Mouse (Mus musculus) thymus, postnatal 14 days (tissue): ENCODE data around the gene Olfr742.

Experiments
- DNase-seq: peaks from one replicate; pipeline ENCODE4 v3.0.0; 2021

The Olfr742 gene

GRCm38 (mm10) chr14:50503300-50503699, at the start of gene Olfr742:
TSS of gene Olfr742 (plus strand) at chr14:50503600.
- no peak for DNase-seq

- no peak for DNase-seq
These were observed 31.0 kb upstream of the Olfr742 start, which contains the start of gene Olfr741 for GRCm38 (mm10) chr14:50472438-50472837. TSS of gene Olfr741 (plus strand) at chr14:50472738.

DNA sequence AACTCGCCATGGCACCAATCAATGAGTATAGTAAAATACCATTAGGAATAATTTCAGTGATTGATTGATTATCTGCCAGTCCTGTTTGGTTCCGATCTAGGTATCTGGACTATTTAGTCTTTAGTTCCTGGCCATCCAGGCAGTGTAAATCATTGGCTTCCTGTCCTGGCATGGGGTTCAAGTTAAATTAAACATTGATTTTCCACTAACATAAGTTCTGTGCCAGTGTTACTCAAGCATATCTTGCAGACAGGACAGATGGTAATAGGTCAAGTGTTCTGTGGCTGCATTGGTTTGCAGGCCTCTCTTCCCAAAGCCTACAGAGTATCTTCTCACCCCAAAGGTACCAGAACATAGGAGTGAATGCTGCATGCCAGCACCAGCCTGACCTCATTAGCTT, 25.0 kb upstream of the Olfr742 start:
- no peak for DNase-seq

DNA sequence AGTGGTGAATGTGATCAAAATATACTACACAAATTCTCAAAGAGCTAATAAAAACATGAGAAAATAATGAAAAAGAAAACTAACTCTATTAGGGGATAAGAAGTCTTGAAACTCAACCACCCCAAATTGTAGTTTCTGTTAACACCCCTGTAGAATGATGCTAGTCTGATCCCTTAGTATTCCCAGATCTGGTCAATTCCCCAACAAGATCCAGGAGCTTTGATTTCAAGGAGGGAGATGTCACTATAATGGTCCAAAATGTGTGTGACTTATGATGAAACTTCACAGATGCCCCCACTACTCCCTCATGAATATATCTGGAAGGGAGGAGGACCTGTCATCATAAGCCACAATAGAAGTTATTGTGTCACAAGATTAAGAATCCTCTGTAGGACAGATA, 18.1 kb downstream of the Olfr742 start, which contains the start of gene Olfr743:
TSS of gene Olfr743 (plus strand) at position 301 of the 400 bp plus-strand sequence.
- DNase-seq: no peak

- DNase-seq: no peak
These were observed 49.3 kb downstream of the Olfr742 start for GRCm38 (mm10) chr14:50552734-50553133.
